18 mouse cellular contexts compared by ENCODE assay signal in the genomic region with DNA sequence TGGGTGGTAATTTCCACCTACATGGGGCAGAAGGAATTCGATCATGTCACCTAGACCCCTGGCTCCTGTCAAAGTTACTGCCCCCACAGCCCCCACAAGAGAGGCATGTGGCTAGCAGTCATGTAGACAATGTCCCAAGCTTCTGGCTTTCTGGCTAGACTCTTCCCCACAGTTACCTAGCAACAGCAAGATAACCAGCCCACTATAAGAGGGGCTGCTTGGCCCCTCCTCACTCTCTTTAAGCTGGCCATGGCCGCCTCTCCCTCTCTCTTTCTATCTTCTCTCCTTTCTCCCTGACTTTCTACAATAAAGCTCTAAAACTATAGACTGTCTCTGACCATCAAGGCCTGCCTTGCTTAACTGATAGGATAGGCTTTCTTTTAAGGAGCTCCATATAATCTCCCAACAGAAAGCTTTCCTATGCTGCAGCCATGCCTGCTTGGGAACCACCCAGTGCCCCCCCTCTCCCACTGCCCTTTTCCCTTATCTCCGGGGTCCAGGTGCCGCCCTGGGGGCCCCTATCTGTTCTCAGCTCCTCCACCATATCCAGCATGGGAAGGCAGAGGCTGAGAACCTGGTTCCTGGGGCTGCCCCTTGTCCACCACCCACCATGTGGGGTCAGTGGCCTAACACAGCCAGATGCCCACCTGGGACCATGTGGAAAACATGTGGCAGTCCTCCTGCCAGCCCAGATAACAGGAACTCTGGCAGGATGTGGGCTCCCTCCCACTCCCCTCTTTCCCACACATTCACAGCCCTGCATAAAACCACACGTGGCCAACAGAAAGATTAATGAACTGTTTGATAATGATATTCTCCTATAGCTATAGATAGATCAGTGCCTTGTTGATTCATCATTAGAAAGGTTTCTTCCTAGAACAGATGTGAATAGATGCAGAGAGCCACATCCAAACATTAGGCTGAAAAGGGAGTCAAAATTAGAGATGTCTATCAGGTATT. TPM values are rescaled to one million over a fixed set of nuclear protein-coding genes. Genes with fewer than 3 reads are reported as not detected.
DNase-seq lines count a peak whose midpoint lies in the region; ATAC-seq and TF ChIP-seq lines count a peak whose summit lies in the region.
"Had no signal": no experiment of that assay in that cellular context is flagged by ENCODE, and none has a peak within 500 bp of the region (broad histone marks: within the 10 kb centered on the region; RNA-seq: fewer than 3 reads in every experiment).

No protein-coding gene starts in this region.

- no peaks in the 10 kb centered on the region for H3K27me3 ChIP-seq in heart, embryonic 12.5 days (replicated peaks)
- H3K27me3 ChIP-seq: forebrain, embryonic 12.5 days; hindbrain, embryonic 12.5 days; limb, embryonic 13.5 days; midbrain, embryonic 12.5 days had no signal

- no peak for TF ChIP-seq POLR2A in bone marrow, adult 2 months (IDR thresholded peaks at IDR 0.05; ENCODE audit: borderline replicate concordance, control insufficient read depth, low read depth, low read length)

- ATAC-seq in heart, embryonic 12.5 days (ENCODE audit: insufficient number of reproducible peaks, low FRiP score) = peak; percentile 80
- ATAC-seq: activated CD4-positive, CD25-positive, alpha-beta regulatory T cell, adult 4 months had no signal

- no peak overlapping the region for H3K9ac ChIP-seq in heart, embryonic 12.5 days
- H3K9ac ChIP-seq: forebrain, embryonic 12.5 days; hindbrain, embryonic 12.5 days; limb, embryonic 13.5 days; midbrain, embryonic 12.5 days had no signal

- WGBS in heart, embryonic 12.5 days = 22% methylated on average over 5 of the region's 5 CpGs
- 29% methylated on average over 5 of the region's 5 CpGs for WGBS in bone marrow, adult 2 months

- H3K4me2 ChIP-seq in heart, embryonic 12.5 days = no peak overlapping the region
- H3K4me2 ChIP-seq: forebrain, embryonic 12.5 days; hindbrain, embryonic 12.5 days; limb, embryonic 13.5 days; midbrain, embryonic 12.5 days had no signal

- no peak overlapping the region for H3K27ac ChIP-seq in heart, embryonic 12.5 days (ENCODE audit: poor library complexity, severe bottlenecking)
- 0 out of 2 replicates have a peak overlapping the region, but pooled peaks have one; percentile 33 for H3K27ac ChIP-seq in bone marrow, adult 2 months (ENCODE audit: control insufficient read depth, insufficient read depth, low read depth, low read length, poor library complexity)
- H3K27ac ChIP-seq: embryonic facial prominence, embryonic 10.5 days; forebrain, embryonic 12.5 days; hindbrain, embryonic 12.5 days; limb, embryonic 13.5 days; midbrain, embryonic 12.5 days had no signal

- no peak for DNase-seq in heart, postnatal 14 days
- DNase-seq in liver = peak; percentile 91
- DNase-seq in spleen, postnatal 14 days (ENCODE audit: low spot score in 2 of 2) = peak; percentile 7
- DNase-seq in neural tube, embryonic 10.5 days (ENCODE audit: extremely low spot score, low spot score) = no peak
- no peak for DNase-seq in kidney, adult 11 months
- DNase-seq in right cerebral cortex, postnatal 14 days = no peak
- DNase-seq: cerebellum, adult 2 months; kidney, adult 18-20 months; kidney, postnatal 36 days; lung, postnatal 10 days had no signal

- H3K4me3 ChIP-seq in heart, embryonic 12.5 days = no peak overlapping the region
- no peak overlapping the region for H3K4me3 ChIP-seq in bone marrow, adult 2 months (replicated peaks; ENCODE audit: control insufficient read depth, low read depth, low read length)
- H3K4me3 ChIP-seq: embryonic facial prominence, embryonic 10.5 days; forebrain, embryonic 12.5 days; hindbrain, embryonic 12.5 days; limb, embryonic 13.5 days; midbrain, embryonic 12.5 days had no signal

- H3K9me3 ChIP-seq in heart, embryonic 12.5 days (replicated peaks) = no peaks in the 10 kb centered on the region
- H3K9me3 ChIP-seq: embryonic facial prominence, embryonic 10.5 days; forebrain, embryonic 12.5 days; hindbrain, embryonic 12.5 days; limb, embryonic 13.5 days; midbrain, embryonic 12.5 days had no signal

- no peaks in the 10 kb centered on the region for H3K36me3 ChIP-seq in heart, embryonic 12.5 days
- H3K36me3 ChIP-seq: embryonic facial prominence, embryonic 10.5 days; forebrain, embryonic 12.5 days; hindbrain, embryonic 12.5 days; limb, embryonic 13.5 days; midbrain, embryonic 12.5 days had no signal

- no peak for TF ChIP-seq CTCF in bone marrow, adult 2 months (IDR thresholded peaks at IDR 0.05; ENCODE audit: control insufficient read depth, insufficient read depth, low read length)

- intact Hi-C loops in heart, postnatal 14 days (cut with DNase I) = no loop called here

- H3K4me1 ChIP-seq in heart, embryonic 12.5 days (replicated peaks) = peaks cover 8% of the 10 kb centered on the region; the same call in 1 of the 2 replicates
- no peaks in the 10 kb centered on the region for H3K4me1 ChIP-seq in bone marrow, adult 2 months (ENCODE audit: control insufficient read depth, insufficient read depth, low read length)
- H3K4me1 ChIP-seq: embryonic facial prominence, embryonic 10.5 days; forebrain, embryonic 12.5 days; hindbrain, embryonic 12.5 days; limb, embryonic 13.5 days; midbrain, embryonic 12.5 days had no signal

RNA-seq across cellular contexts. Expression of a gene that starts 5.0 kb away (rescaled TPM):
- polyA plus RNA-seq in heart, embryonic 12.5 days (2016; fragmentation: Nextera tagmentation; extraction: Ambion mirVana) = 8.1 and 8.7 TPM in 2 replicates
- 1 to 10 TPM; 2.6 to 2.9 TPM for total RNA-seq in heart, postnatal 14 days (2021)
- polyA plus RNA-seq in bone marrow, adult 2 months (2011; ENCODE audit: insufficient read depth, insufficient read length, low replicate concordance, missing spikeins) = 0.85 and 2.6 TPM in 2 replicates

RNA-seq across cellular contexts. Expression of a gene that starts 10.9 kb away (rescaled TPM):
- 3.1 and 4.6 TPM in 2 replicates for polyA plus RNA-seq in heart, embryonic 12.5 days (2016; fragmentation: Nextera tagmentation; extraction: Ambion mirVana)
- total RNA-seq in heart, postnatal 14 days (2021) = 1 to 10 TPM; 1.3 to 1.6 TPM
- 15.0 and 28.9 TPM in 2 replicates for polyA plus RNA-seq in bone marrow, adult 2 months (2011; ENCODE audit: insufficient read depth, insufficient read length, low replicate concordance, missing spikeins)

RNA-seq across cellular contexts. Expression of a gene that starts 28.0 kb away (rescaled TPM):
- 4.4 and 6.2 TPM in 2 replicates for polyA plus RNA-seq in heart, embryonic 12.5 days (2016; fragmentation: Nextera tagmentation; extraction: Ambion mirVana)
- 1 to 10 TPM; 7.4 to 7.5 TPM for total RNA-seq in heart, postnatal 14 days (2021)
- 3.1 TPM in 1 of 2 replicates, not detected in the other for polyA plus RNA-seq in bone marrow, adult 2 months (2011; ENCODE audit: insufficient read depth, insufficient read length, low replicate concordance, missing spikeins)

RNA-seq across cellular contexts. Expression of a gene that starts 52.1 kb away (rescaled TPM):
- 4.3 and 5.1 TPM in 2 replicates for polyA plus RNA-seq in heart, embryonic 12.5 days (2016; fragmentation: Nextera tagmentation; extraction: Ambion mirVana)
- 1 to 10 TPM; 2.6 to 3.1 TPM for total RNA-seq in heart, postnatal 14 days (2021)
- polyA plus RNA-seq in bone marrow, adult 2 months (2011; ENCODE audit: insufficient read depth, insufficient read length, low replicate concordance, missing spikeins) = 1.2 and 1.5 TPM in 2 replicates

Comparison
In these comparisons a context has a peak if more than half of its experiments do, and no peak if none do; other contexts are left out.
1. DNase-seq: peak in liver (single experiment) and spleen, postnatal 14 days (2 of 2); none in heart, postnatal 14 days (0 of 2), neural tube, embryonic 10.5 days (single experiment), kidney, adult 11 months (single experiment) and right cerebral cortex, postnatal 14 days (single experiment).